Mouse (Mus musculus) C2C12 (cell line): ENCODE measurements at regions not wholly inside any gene's neighbourhood (a gene's known extent, or its start where the extent isn't known, plus 50 kb on each side); places are given as distances from the start of the nearest gene placed in this dataset.

ENCODE experiments used
- CEBPB ChIP-seq: IDR thresholded peaks from one replicate; pipeline ENCODE4 v1.6.1; 2011; ENCODE audit warnings: low read depth, mild to moderate bottlenecking, control low read depth, moderate library complexity
- CTCF ChIP-seq: IDR thresholded peaks from one replicate; pipeline ENCODE4 v1.5.1; 2011; ENCODE audit not compliant: control insufficient read depth, insufficient read depth, insufficient read length
- MAX ChIP-seq: IDR thresholded peaks from one replicate; pipeline ENCODE4 v1.6.1; 2011; ENCODE audit warnings: mild to moderate bottlenecking, control low read depth
- MYOG ChIP-seq: IDR thresholded peaks from one replicate; pipeline ENCODE4 v1.6.1; 2011; ENCODE audit not compliant: control insufficient read depth, insufficient read length; ENCODE audit errors: extremely low read depth
- USF1 ChIP-seq: IDR thresholded peaks from one replicate; pipeline ENCODE4 v1.6.1; 2011; ENCODE audit warnings: low read depth, mild to moderate bottlenecking, control low read depth, moderate library complexity

- TF ChIP-seq USF1 = no peak
- no peak for TF ChIP-seq CTCF
- no peak for TF ChIP-seq CEBPB
- TF ChIP-seq MAX = no peak
- no peak for TF ChIP-seq MYOG
These were observed 205.7 kb upstream of the Hhip start for GRCm38 (mm10) chr8:80263468-80263945.
